Mouse (Mus musculus): ENCODE measurements around the gene Mef2b.

The Mef2b gene

GRCm38 (mm10) chr8:70134931-70135330, 4.6 kb upstream of the Mef2b start:
- DNase-seq: no peak

GRCm38 (mm10) chr8:70136591-70136990, 2.9 kb upstream of the Mef2b start:
- no peak for DNase-seq

- DNase-seq: no peak
Observed at GRCm38 (mm10) chr8:70137890-70138289, 1.6 kb upstream of the Mef2b start.

- no peak for DNase-seq
Observed at GRCm38 (mm10) chr8:70139981-70140380, 470 bp downstream of the Mef2b start.

- DNase-seq: no peak
Observed at GRCm38 (mm10) chr8:70147678-70148607, 8.4 kb downstream of the Mef2b start.

- no peak for DNase-seq
Observed at GRCm38 (mm10) chr8:70150158-70150557, 10.6 kb downstream of the Mef2b start.

GRCm38 (mm10) chr8:70152537-70153257, 13.2 kb downstream of the Mef2b start:
- DNase-seq: peak; percentile 78 to 86

GRCm38 (mm10) chr8:70157240-70157800, 17.8 kb downstream of the Mef2b start:
- DNase-seq: no peak

- peak; percentile 69 to 82 for DNase-seq
Observed at GRCm38 (mm10) chr8:70158069-70158853, 18.8 kb downstream of the Mef2b start.

- no peak for DNase-seq
Observed at GRCm38 (mm10) chr8:70159211-70159610, 19.7 kb downstream of the Mef2b start.

GRCm38 (mm10) chr8:70160015-70160414, 20.5 kb downstream of the Mef2b start:
- DNase-seq: no peak

GRCm38 (mm10) chr8:70163316-70163715, 23.8 kb downstream of the Mef2b start:
- DNase-seq: no peak

GRCm38 (mm10) chr8:70166504-70167110, 27.1 kb downstream of the Mef2b start:
- DNase-seq: peak; percentile 65 to 76

GRCm38 (mm10) chr8:70170116-70170515, 30.6 kb downstream of the Mef2b start:
- DNase-seq: no peak

GRCm38 (mm10) chr8:70170748-70171147, 31.2 kb downstream of the Mef2b start:
- DNase-seq: peak; percentile 79 to 82

- DNase-seq: no peak
Observed at GRCm38 (mm10) chr8:70171240-70171639, 31.7 kb downstream of the Mef2b start.

- peak; percentile 97 for DNase-seq
Observed at GRCm38 (mm10) chr8:70172043-70172681, 32.7 kb downstream of the Mef2b start, which contains the start of gene Tmem161a. TSS of gene Tmem161a (plus strand) at chr8:70172356.

- no peak for DNase-seq
Observed at GRCm38 (mm10) chr8:70173320-70173719, 33.8 kb downstream of the Mef2b start.

- DNase-seq: no peak
Observed at GRCm38 (mm10) chr8:70174079-70174478, 34.6 kb downstream of the Mef2b start.

GRCm38 (mm10) chr8:70178231-70178630, 38.7 kb downstream of the Mef2b start:
- no peak for DNase-seq

GRCm38 (mm10) chr8:70179082-70179481, 39.6 kb downstream of the Mef2b start:
- no peak for DNase-seq
